ENCODE assay signal across 14 mouse cellular contexts in genomic region chr13:89668981-89669880, GRCm38 (mm10).
DNase-seq lines count a peak whose midpoint lies in the region; ATAC-seq lines count a peak whose summit lies in the region.
"Had no signal": no experiment of that assay in that cellular context is flagged by ENCODE, and none has a peak within 500 bp of the region (broad histone marks: within the 10 kb centered on the region; RNA-seq: fewer than 3 reads in every experiment).

No protein-coding gene starts in this region.

- no peak overlapping the region for H3K27ac ChIP-seq in midbrain, embryonic 13.5 days
- H3K27ac ChIP-seq in midbrain, embryonic 11.5 days (ENCODE audit: low read depth, low read length) = no peak overlapping the region
- H3K27ac ChIP-seq in embryonic facial prominence, embryonic 14.5 days (replicated peaks; ENCODE audit: low read depth, low read length) = peak overlapping the region; percentile 4; the same call in 1 of the 2 replicates
- no peak overlapping the region for H3K27ac ChIP-seq in forebrain, embryonic 14.5 days (ENCODE audit: low read depth, low read length)
- H3K27ac ChIP-seq in limb, embryonic 15.5 days = peak overlapping the region; percentile 73
- H3K27ac ChIP-seq: stomach, postnatal 0 days had no signal

- no peaks in the 10 kb centered on the region for H3K9me3 ChIP-seq in midbrain, embryonic 13.5 days
- no peaks in the 10 kb centered on the region for H3K9me3 ChIP-seq in midbrain, embryonic 11.5 days (ENCODE audit: control insufficient read depth, low read length)
- H3K9me3 ChIP-seq in embryonic facial prominence, embryonic 14.5 days (ENCODE audit: control insufficient read depth, low read length) = no peaks in the 10 kb centered on the region
- H3K9me3 ChIP-seq in forebrain, embryonic 14.5 days (replicated peaks; ENCODE audit: control insufficient read depth, low read length) = no peaks in the 10 kb centered on the region
- no peaks in the 10 kb centered on the region for H3K9me3 ChIP-seq in limb, embryonic 15.5 days

- no peak for DNase-seq in midbrain, embryonic 11.5 days (ENCODE audit: low spot score, missing footprints)
- DNase-seq in embryonic facial prominence, embryonic 14.5 days (ENCODE audit: low spot score) = peak; percentile 89
- DNase-seq in forebrain, embryonic 14.5 days (ENCODE audit: low spot score) = peak; percentile 87
- no peak for DNase-seq in layer of hippocampus, adult 11-12 months (ENCODE audit: low spot score)
- no peak for DNase-seq in frontal cortex, postnatal 10 days (ENCODE audit: low spot score in 2 of 2)
- DNase-seq: adrenal gland, postnatal 36 days; cerebellum, adult 9-10 months; gastrocnemius, postnatal 36 days; kidney, adult 2 months; layer of hippocampus, adult 9-11 months; lung, postnatal 14 days had no signal

- 0 out of 2 replicates have a peak, but pooled peaks have one; percentile 40 for ATAC-seq in midbrain, embryonic 13.5 days
- no peak for ATAC-seq in midbrain, embryonic 11.5 days (ENCODE audit: low FRiP score)
- peak; percentile 80 for ATAC-seq in embryonic facial prominence, embryonic 14.5 days (ENCODE audit: low read depth)
- ATAC-seq in forebrain, embryonic 14.5 days = peak; percentile 91
- ATAC-seq in limb, embryonic 15.5 days (ENCODE audit: insufficient number of reproducible peaks, low FRiP score, low TSS enrichment, low read depth) = peak; percentile 61; the same call in 1 of the 2 replicates

- H3K9ac ChIP-seq in midbrain, embryonic 13.5 days (replicated peaks) = no peak overlapping the region
- H3K9ac ChIP-seq in midbrain, embryonic 11.5 days (ENCODE audit: low read length) = no peak overlapping the region
- H3K9ac ChIP-seq in embryonic facial prominence, embryonic 14.5 days (ENCODE audit: low read depth, low read length) = no peak overlapping the region
- no peak overlapping the region for H3K9ac ChIP-seq in forebrain, embryonic 14.5 days (ENCODE audit: low read length)
- H3K9ac ChIP-seq in limb, embryonic 15.5 days = no peak overlapping the region

- H3K4me1 ChIP-seq in midbrain, embryonic 13.5 days (replicated peaks) = no peaks in the 10 kb centered on the region
- H3K4me1 ChIP-seq in midbrain, embryonic 11.5 days (ENCODE audit: control insufficient read depth, insufficient read depth, low read length) = no peaks in the 10 kb centered on the region
- peaks cover 7% of the 10 kb centered on the region for H3K4me1 ChIP-seq in embryonic facial prominence, embryonic 14.5 days (ENCODE audit: control insufficient read depth, insufficient read depth, low read length)
- peaks cover 4% of the 10 kb centered on the region; the same call in 1 of the 2 replicates for H3K4me1 ChIP-seq in forebrain, embryonic 14.5 days (ENCODE audit: control insufficient read depth, insufficient read depth, low read length)
- H3K4me1 ChIP-seq in limb, embryonic 15.5 days = peaks cover 11% of the 10 kb centered on the region

- WGBS in midbrain, embryonic 13.5 days = 62% methylated on average over 10 of the region's 10 CpGs
- 67% methylated on average over 10 of the region's 10 CpGs for WGBS in midbrain, embryonic 11.5 days
- WGBS in embryonic facial prominence, embryonic 14.5 days = 33% methylated on average over 10 of the region's 10 CpGs
- 15% methylated on average over 10 of the region's 10 CpGs for WGBS in forebrain, embryonic 14.5 days
- 28% methylated on average over 10 of the region's 10 CpGs for WGBS in limb, embryonic 15.5 days

- H3K36me3 ChIP-seq in midbrain, embryonic 13.5 days = peaks cover 5% of the 10 kb centered on the region; the same call in 1 of the 2 replicates
- H3K36me3 ChIP-seq in midbrain, embryonic 11.5 days (ENCODE audit: control insufficient read depth, insufficient read depth, low read length) = no peaks in the 10 kb centered on the region
- peaks cover 57% of the 10 kb centered on the region for H3K36me3 ChIP-seq in embryonic facial prominence, embryonic 14.5 days (ENCODE audit: control insufficient read depth, insufficient read depth, low read length)
- H3K36me3 ChIP-seq in forebrain, embryonic 14.5 days (ENCODE audit: control insufficient read depth, insufficient read depth, low read length) = peaks cover 26% of the 10 kb centered on the region
- peaks cover 10% of the 10 kb centered on the region; the same call in 1 of the 2 replicates for H3K36me3 ChIP-seq in limb, embryonic 15.5 days

- H3K27me3 ChIP-seq in midbrain, embryonic 13.5 days = no peaks in the 10 kb centered on the region
- no peaks in the 10 kb centered on the region for H3K27me3 ChIP-seq in midbrain, embryonic 11.5 days (ENCODE audit: control insufficient read depth, insufficient read depth, low read length)
- H3K27me3 ChIP-seq in embryonic facial prominence, embryonic 14.5 days (replicated peaks; ENCODE audit: control insufficient read depth, insufficient read depth, low read length) = no peaks in the 10 kb centered on the region
- no peaks in the 10 kb centered on the region for H3K27me3 ChIP-seq in forebrain, embryonic 14.5 days (replicated peaks; ENCODE audit: control insufficient read depth, insufficient read depth, low read length)
- no peaks in the 10 kb centered on the region for H3K27me3 ChIP-seq in limb, embryonic 15.5 days

- H3K4me2 ChIP-seq in midbrain, embryonic 13.5 days (replicated peaks) = no peak overlapping the region
- H3K4me2 ChIP-seq in midbrain, embryonic 11.5 days = no peak overlapping the region
- H3K4me2 ChIP-seq in embryonic facial prominence, embryonic 14.5 days (ENCODE audit: low read depth, low read length) = no peak overlapping the region
- H3K4me2 ChIP-seq in forebrain, embryonic 14.5 days (ENCODE audit: low read length) = no peak overlapping the region
- 0 out of 2 replicates have a peak overlapping the region, but pooled peaks have one; percentile 7 for H3K4me2 ChIP-seq in limb, embryonic 15.5 days

- no peak overlapping the region for H3K4me3 ChIP-seq in midbrain, embryonic 13.5 days (replicated peaks)
- H3K4me3 ChIP-seq in midbrain, embryonic 11.5 days (ENCODE audit: low read depth, low read length) = no peak overlapping the region
- H3K4me3 ChIP-seq in embryonic facial prominence, embryonic 14.5 days (ENCODE audit: low read depth, low read length) = no peak overlapping the region
- H3K4me3 ChIP-seq in forebrain, embryonic 14.5 days (ENCODE audit: low read depth, low read length) = no peak overlapping the region
- H3K4me3 ChIP-seq in limb, embryonic 15.5 days = no peak overlapping the region

Comparison
In these comparisons a context has a peak if more than half of its experiments do, and no peak if none do; other contexts are left out.
1. H3K27ac ChIP-seq: peak in embryonic facial prominence, embryonic 14.5 days (single experiment) and limb, embryonic 15.5 days (single experiment); none in midbrain, embryonic 13.5 days (single experiment), midbrain, embryonic 11.5 days (single experiment) and forebrain, embryonic 14.5 days (single experiment).
2. DNase-seq: peak in embryonic facial prominence, embryonic 14.5 days (single experiment) and forebrain, embryonic 14.5 days (single experiment); none in midbrain, embryonic 11.5 days (single experiment), layer of hippocampus, adult 11-12 months (single experiment) and frontal cortex, postnatal 10 days (0 of 2).